Mouse (Mus musculus): ENCODE data around the gene Stard13.

GRCm38 (mm10) chr5:151103284-151103683 lies 130.4 kb downstream of the Stard13 start:
- TF ChIP-seq CTCF (IDR thresholded peaks at IDR 0.05; ENCODE audit: low read depth, low read length) (no peak), POLR2A (IDR thresholded peaks at IDR 0.05; ENCODE audit: extremely low read depth, insufficient read depth, low read length) (no peak)
